Mouse (Mus musculus): ENCODE measurements around the gene Dok5.

DNA sequence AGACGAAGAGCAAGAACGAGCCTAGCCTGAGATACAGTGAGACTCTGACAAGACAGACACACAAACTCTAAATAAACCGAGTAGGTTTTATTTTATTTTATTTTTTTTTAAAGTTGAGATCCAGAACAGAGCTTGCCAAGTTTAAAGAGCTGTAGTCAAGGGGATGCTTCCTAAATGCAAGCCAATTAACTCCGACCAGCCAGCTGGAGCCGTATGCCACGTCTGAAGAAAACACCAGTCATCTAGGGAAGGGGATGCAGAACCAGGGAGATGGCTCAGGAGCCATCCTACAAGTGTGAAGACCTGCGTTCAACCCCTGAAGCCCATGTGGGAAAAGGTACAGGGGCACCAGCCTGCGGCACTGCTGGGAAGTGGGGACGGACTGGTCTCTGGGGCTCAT is 2.7 kb upstream of the Dok5 start:
- no peak for TF ChIP-seq CTCF (conservative IDR thresholded peaks at IDR 0.05; ENCODE audit: low read length)
- TF ChIP-seq POU5F1 (IDR thresholded peaks at IDR 0.05; ENCODE audit: borderline replicate concordance, low read length): no peak
